Mouse (Mus musculus) urinary bladder, adult 2 months (tissue): ENCODE data around the gene Kifc1. TPM values are rescaled to one million over a fixed set of nuclear protein-coding genes. Genes with fewer than 3 reads are reported as not detected.

Source experiments
- DNase-seq: peaks from one replicate; pipeline ENCODE4 v3.0.0; 2022; ENCODE audit warnings: low spot score
- polyA plus RNA-seq: library from polyadenylated mRNA; depleted of rRNA; stranded (reverse); fragments of >200 nt; gene quantifications from 2 replicates; pipeline ENCODE4 v1.2.3, GENCODE M21; 2012; rRNA removed

The Kifc1 gene
- polyA plus RNA-seq: 2.2 and 3.3 TPM in 2 replicates

DNA sequence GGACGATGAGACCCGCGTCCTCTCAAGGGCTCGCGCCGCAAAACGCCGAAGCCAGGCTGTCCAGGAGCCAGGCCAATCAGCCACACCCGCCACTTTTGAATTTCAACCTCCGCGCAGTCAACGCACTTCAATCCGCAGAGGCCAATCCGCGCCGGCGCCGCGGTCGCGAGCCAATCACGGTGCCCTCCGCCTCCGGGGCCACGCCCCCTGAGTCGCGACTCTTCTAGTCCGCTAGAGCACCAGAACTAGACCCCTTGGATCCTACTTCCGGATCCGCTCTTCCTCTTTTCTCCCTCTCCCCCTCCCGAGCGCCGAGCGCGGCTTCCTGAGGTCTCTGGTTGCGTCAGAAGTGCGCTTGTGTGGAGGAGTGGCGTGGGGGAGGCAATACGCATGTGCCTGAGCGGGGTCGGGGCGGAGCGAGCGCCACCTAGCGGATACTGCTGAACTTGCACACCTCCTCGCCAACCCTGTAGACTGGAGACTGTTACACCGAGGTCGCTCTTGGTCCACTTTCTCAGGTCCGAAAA is at the start of gene Kifc1:
Gene Kifc1 (minus strand): TSS at position 129 of the 527 bp plus-strand sequence.
- DNase-seq: peak; percentile 94

DNA sequence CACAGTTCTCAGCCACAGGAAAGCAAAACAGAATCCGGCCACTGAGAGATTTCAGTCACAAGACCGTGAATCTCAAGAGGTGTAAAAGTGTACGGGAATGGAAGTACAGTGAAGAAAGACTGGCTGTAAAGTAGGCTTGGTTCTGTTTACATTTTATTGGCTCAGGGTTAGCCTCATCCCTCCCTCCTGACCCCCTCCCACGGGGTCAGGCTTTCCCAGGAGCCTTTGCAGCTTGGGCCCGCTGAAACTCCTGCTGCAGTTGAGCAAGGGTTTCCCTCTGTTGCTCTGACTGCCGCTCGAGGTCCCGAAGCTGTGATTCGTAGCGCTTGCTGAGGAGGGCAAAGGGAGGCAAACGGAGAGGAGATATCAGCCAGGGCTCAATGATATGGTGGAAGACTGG is 48.3 kb upstream of the Kifc1 start:
- DNase-seq: no peak

DNA sequence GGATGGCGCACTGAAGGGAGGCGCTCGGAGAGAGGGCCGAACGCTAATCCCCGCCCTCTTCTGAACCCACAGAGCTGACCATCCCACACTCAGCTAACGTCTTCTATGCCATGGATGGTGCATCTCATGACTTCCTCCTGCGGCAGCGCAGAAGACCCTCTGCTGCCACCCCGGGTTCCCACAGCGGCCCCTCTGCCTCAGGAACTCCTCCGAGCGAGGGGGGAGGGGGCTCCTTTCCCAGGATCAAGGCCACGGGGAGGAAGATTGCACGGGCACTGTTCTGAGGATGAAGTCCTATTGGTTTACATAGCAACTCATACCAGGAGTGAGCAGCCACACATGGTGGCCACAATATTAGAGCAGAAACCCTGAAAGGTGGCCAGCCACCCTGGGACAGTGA is 46.5 kb upstream of the Kifc1 start:
- no peak for DNase-seq

GRCm38 (mm10) chr17:33935422-33936055 is 45.1 kb upstream of the Kifc1 start:
- DNase-seq: no peak

- no peak for DNase-seq
These were observed 42.5 kb upstream of the Kifc1 start for GRCm38 (mm10) chr17:33932970-33933369.

- DNase-seq: no peak
These were observed 42.0 kb upstream of the Kifc1 start for GRCm38 (mm10) chr17:33932448-33932847.

DNA sequence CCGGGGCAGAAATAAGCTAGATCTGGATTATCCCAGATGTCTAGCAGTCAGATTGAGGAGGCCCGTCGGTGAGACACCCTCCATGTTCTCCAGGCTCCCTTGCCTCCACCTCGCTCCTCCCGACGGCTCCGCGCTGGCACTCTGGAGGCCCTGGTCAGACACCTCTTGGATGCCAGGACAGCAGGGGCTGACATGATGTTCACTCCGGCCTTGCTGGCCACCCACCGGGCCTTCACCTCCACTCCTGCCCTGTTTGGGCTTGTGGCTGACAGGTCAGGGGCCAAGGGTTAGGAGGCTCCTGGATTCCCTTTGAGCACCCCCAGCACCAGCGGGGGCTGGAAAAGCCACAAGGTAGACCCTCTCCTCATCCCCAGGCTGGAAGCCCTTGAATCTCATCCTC is 41.5 kb upstream of the Kifc1 start:
- no peak for DNase-seq

DNA sequence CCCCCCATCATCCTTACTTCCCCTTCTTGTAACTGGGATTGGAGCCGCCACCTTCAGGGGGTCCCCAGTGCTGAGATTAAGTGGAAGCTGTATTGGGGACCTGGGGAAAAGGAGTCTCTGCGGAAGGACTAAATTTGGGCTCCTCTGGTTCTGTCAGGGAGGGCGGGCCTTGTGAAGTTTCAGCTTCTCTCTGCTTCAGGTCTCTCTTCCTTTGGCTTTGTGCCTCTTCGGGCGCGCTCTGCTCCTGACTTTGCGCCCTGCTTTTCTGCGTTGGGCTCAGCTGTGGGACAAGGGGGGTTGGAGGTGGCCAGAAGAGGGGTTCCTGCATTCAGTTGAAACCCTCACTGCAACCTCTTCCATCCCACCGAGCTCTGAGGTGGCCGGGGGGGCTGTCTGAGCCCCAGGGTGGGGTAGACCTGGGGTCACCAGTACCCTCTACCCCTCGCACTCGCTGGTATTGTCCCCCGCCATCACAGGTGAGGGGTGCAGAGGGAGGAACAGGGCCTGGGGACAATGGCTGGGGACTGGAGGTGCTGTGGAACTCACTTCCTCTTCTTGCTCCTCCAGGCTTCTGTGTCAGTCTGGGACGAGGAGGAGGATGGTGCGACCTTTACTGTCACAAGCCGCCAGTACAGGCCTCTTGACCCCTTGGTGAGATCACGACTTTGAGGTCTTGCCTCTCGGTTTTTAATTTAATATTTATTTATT is 40.9 kb upstream of the Kifc1 start:
- DNase-seq: no peak

DNA sequence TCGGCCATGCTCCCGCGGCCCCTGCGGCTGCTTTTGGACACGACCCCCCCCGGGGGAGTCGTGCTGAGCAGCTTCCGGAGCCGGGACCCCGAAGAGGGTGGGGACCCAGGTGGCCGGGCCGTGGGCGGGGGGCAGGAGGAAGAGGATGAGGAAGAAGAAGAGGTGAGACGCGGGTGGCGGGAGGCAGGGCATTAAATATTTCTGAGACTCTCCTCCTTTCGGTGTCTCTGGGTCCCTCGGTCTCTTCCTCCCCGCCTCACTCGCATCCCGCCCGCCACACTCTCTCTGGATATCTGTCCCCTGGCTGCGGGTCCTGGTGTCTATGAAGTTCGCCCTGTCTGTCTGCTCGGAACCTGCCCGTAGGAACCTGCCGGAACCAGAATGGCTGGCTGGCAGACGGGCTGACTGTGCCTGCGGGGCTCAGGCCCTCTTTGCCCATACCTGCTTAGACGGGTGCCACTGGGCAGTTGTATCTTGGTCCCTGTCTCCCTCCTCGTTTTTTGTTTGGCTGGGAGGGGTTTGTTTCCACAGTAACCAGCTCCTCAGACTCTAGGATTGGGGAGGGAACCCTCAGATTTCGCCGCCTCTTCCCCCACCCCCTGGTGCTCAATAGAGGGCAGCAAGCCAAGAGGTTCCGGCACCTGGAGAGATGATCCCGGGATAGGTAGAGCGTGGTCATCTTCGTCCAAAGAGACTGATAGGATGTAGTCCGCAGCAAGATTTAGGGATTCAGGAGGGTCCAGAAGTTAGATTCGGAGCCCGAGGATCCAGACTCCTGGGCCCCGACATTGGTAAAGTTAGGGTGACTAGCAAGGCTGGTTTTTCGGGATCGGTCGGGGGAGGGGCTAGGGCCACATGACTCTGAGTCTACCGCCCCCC is 40.1 kb upstream of the Kifc1 start:
- no peak for DNase-seq

DNA sequence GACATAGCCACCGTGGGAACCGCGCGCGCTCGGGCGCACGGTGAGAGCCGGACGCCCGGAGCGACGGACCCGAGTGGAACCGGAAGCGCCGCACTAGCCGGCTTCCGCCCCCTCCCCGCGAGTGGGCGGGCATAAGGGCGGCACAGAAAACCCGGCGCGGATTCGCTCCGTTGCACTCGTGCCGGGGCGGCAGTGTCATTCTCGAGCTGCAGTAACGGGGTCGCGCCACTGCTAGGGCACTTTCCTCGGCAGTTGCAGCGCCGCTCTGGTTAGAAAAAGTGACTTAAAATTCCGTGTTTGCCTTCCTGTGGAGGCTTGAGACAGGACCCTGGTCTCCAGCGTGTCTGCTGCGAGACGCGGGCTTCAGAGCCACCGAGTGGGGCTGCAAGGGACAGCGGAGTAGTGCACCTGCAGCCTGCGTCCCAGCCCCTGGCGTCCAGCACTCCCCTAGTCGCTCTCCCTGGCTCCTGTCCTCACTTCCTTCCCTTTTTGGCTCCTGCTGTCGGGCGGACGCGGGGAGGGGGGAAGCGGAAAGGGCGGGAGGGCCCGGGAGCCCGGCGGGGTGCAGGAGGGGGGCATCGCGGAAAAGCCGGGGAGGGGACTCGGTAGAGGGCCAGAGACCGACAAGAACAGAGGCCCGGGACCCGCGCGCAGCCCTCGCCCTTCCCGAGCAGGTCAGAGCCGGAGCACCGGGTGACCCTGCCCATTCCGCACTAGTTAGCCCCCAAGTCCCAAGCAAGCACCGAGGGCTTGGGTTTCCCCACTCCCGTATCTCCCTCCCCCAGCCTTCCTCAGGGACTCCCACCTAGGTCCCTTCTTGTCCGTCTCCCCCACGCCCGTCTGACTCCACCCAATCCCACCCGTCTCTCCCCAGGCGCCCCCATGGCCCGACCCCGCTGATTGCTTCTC is 39.2 kb upstream of the Kifc1 start, which contains the start of gene Rgl2:
Gene Rgl2 (plus strand): TSS at position 173 of the 909 bp plus-strand sequence.
- DNase-seq: peak; percentile 84

DNA sequence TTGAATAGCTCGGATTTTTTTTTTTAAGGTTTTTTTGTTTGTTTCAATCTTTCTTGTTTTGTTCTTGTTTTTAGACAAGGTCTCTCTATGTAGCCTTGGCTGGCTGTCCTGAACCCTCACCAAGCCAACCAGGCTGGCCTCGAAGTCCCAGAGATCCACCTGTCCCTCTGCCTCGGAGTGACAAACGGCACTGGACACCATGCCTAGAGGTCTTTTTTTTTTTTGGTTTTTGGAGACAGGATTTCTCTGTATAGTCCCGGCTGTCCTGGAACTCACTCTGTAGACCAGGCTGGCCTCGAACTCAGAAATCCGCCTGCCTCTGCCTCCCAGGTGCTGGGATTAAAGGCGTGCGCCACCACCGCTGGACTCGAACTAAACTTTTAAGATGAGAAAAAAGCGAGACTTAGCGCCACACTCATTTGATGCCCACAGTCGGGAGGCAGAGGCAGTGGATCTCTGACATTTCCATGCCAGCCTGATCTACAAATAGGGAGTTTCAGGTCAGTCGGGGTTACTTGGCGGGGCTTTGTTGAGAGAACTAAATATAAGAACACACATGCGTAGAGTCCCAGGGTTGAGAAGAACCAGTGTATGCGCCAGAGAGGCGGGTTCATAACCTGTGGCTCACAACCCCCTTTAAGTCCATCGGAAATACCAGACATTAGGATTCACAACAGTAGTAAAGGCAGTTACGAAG is 37.9 kb upstream of the Kifc1 start:
- DNase-seq: no peak

- no peak for DNase-seq
These were observed 35.9 kb upstream of the Kifc1 start for GRCm38 (mm10) chr17:33926207-33926932.

- no peak for DNase-seq
These were observed 35.1 kb upstream of the Kifc1 start for GRCm38 (mm10) chr17:33925406-33926116.

DNA sequence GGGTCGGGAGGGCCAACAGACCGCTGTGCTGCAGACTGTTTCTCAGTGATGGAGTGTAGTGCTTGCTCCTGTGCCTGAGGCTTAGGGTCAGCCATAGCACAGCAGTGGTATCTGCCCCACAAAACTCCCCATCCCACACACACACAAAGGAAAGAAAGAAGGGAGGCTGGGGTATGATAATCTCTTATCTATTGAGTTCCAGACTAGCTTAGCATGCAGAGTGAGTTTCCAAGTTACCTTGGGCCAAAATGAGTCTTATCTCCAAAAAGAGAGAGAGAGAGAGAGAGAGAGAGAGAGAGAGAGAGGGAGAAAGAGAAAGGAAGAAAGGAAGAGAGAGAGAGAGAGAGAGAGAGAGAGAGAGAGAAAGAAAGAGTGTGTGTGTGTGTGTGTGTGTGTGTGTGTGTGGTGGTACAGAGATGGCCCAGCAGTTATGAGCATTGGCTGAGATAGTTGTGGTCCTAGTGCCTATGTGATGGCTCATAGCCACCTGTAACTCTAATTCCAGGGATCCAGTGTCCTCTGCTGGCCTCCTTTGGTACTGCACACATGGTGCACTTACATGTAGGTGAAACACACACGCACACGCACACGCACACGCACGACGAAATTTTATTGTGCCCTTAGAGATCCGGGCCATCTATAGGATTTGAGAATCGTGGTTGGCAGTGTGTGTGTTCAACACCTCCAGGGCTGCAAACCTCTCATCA is 34.3 kb upstream of the Kifc1 start:
- DNase-seq: no peak

GRCm38 (mm10) chr17:33921361-33921760 is 30.9 kb upstream of the Kifc1 start:
- no peak for DNase-seq

- DNase-seq: peak; percentile 58
These were observed 30.0 kb upstream of the Kifc1 start for GRCm38 (mm10) chr17:33920282-33921097.
